Mouse (Mus musculus): ENCODE data around the gene Lsp1. TPM values are rescaled to one million over a fixed set of nuclear protein-coding genes. Genes with fewer than 3 reads are reported as not detected.

Gene Lsp1
- polyA plus RNA-seq, 1 experiment from 2014 or later: 156 TPM

DNA sequence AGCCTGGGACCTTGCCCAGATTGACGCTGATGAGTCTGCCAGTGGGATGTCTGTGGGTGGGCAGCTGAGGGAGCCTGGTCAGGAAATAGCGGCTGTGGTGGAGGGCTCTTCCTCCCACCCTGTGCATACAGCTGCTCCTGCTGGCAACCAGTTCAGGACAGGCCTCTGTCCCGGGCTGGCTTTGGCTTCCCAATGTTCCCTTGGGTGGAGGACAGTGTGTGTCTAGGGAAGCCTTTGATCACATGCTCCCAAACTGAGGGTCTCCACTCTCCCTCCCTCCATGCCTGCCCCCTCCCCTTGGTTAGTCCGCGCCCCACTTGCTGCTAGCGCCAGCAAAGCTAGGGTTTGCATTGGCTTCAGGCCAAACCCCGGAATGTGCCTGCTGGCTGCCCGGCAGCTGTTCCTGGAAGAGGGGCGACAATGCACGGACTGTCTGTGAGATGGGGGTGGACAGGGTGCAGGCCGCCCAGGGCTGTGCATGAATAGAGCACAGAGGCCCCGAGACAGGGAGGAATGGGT, 30.4 kb upstream of the Lsp1 start:
- Histone ChIP-seq H3K9ac (replicated peaks; ENCODE audit: low read length) (no peak overlapping the region), H3K36me3 (ENCODE audit: insufficient read depth, low read length) (no peaks in the 10 kb centered on the region), H3K4me1 (ENCODE audit: insufficient read depth, low read length) (peaks cover 45% of the 10 kb centered on the region), H3K27me3 (ENCODE audit: insufficient read depth, low read length) (no peaks in the 10 kb centered on the region), H3K4me3 (ENCODE audit: low read length) (no peak overlapping the region), H3K4me2 (replicated peaks; ENCODE audit: low read depth, low read length) (no peak overlapping the region), H3K9me3 (ENCODE audit: low read length) (no peaks in the 10 kb centered on the region), H3K27ac (ENCODE audit: low read length) (no peak overlapping the region)
- WGBS: 40% methylated on average over 12 of the region's 12 CpGs
- peak; percentile 35 for ATAC-seq (ENCODE audit: low FRiP score, low TSS enrichment)

DNA sequence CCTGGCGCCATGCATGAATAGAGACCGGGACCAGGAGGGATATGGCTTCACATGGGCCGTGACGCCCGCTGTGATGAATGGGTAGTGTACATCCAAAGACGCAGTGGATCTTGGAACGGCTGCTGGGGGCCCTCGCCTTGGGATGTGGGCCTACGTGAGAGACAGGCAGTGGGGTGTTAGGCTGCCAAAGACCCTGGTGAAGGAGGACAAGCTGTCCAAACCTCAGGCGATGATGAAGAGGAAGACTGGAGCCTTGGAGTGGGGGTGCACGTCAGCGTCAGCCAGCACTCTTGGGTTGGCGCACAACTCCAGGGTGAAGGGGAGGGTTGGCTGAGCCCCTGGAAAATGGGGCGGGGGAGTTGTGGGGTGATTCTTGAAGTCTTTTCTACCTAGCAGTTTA, 29.5 kb upstream of the Lsp1 start:
- no peak for ATAC-seq (ENCODE audit: low FRiP score, low TSS enrichment)
- no peak overlapping the region for H3K4me3 ChIP-seq (ENCODE audit: low read length)
- H3K9me3 ChIP-seq (ENCODE audit: low read length): no peaks in the 10 kb centered on the region
- no peak overlapping the region for H3K4me2 ChIP-seq (replicated peaks; ENCODE audit: low read depth, low read length)
- H3K9ac ChIP-seq (replicated peaks; ENCODE audit: low read length): no peak overlapping the region
- 83% methylated on average over 14 of the region's 14 CpGs for WGBS
- H3K27ac ChIP-seq (ENCODE audit: low read length): no peak overlapping the region
- H3K36me3 ChIP-seq (ENCODE audit: insufficient read depth, low read length): no peaks in the 10 kb centered on the region
- peaks cover 36% of the 10 kb centered on the region for H3K4me1 ChIP-seq (ENCODE audit: insufficient read depth, low read length)
- H3K27me3 ChIP-seq (ENCODE audit: insufficient read depth, low read length): no peaks in the 10 kb centered on the region

DNA sequence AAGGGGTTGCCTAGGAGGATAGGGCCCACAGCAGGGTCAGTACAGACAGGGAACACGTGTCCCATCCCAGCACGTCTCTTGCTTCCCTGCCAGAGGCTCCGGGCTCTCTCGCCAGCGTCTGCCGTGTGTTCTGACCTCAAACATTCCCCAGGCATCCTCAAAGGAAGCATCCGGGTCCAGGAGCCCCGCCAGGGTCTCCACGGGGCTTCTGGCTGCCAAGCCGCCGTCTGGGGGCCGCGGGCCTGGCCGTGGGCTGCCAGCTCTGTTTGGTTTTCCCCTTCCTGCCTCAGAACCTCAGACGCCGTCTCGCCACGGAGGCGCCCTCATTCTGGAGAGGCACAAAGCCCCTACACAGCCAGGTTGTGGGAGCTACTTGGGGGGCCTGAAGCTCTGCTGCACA, 27.0 kb upstream of the Lsp1 start:
- Histone ChIP-seq H3K9me3 (ENCODE audit: low read length) (no peaks in the 10 kb centered on the region), H3K4me2 (replicated peaks; ENCODE audit: low read depth, low read length) (no peak overlapping the region), H3K36me3 (ENCODE audit: insufficient read depth, low read length) (no peaks in the 10 kb centered on the region), H3K27ac (ENCODE audit: low read length) (0 out of 2 replicates have a peak overlapping the region, but pooled peaks have one; percentile 17), H3K4me1 (ENCODE audit: insufficient read depth, low read length) (peaks cover 33% of the 10 kb centered on the region), H3K4me3 (ENCODE audit: low read length) (no peak overlapping the region), H3K9ac (replicated peaks; ENCODE audit: low read length) (peak overlapping the region; percentile 32; the same call in 1 of the 2 replicates), H3K27me3 (ENCODE audit: insufficient read depth, low read length) (no peaks in the 10 kb centered on the region)
- 32% methylated on average over 19 of the region's 19 CpGs for WGBS
- no peak for ATAC-seq (ENCODE audit: low FRiP score, low TSS enrichment)

DNA sequence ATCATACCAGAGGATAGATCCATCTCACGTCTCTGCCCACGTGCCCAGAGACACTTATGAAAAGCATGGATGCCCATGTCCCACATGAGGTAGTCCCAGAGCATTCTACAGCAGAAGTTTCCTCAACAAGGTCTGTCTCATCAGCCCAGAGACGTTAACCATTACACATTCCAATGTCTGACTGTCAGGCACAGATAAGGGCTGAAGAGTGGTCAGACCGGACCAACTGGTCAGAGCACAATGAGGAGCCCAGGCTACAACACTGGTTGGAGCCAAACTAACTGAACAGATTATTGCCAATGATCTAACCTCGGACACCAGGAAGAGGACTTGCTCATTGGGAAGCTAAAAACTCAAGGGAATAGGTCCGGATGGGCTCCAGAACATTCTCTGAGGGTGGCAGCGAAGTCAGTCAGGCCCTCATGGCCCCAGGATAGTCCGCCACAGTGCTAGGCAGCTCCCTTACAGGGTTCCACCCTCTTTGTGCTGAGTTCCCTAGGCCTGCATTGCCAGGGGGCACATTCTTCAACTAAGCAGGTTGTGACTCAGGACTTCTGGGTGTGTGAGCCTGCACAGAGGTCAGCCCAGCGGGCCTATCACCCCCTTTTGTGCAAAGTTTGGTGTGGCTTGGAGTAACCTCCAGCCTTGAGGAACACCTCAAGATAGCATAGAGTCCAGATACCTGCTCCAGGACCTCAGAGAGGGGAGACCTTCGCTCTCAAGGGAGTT, 26.3 kb upstream of the Lsp1 start, which contains the start of gene Syt8:
Syt8 (plus strand) TSS at position 714 of the 729 bp plus-strand sequence.
- H3K4me3 ChIP-seq (ENCODE audit: low read length): no peak within 1 kb of the TSS
- WGBS: 80% methylated on average over 10 of the region's 10 CpGs
- no peaks in the 10 kb centered on the region for H3K27me3 ChIP-seq (ENCODE audit: insufficient read depth, low read length)
- H3K36me3 ChIP-seq (ENCODE audit: insufficient read depth, low read length): no peaks in the 10 kb centered on the region
- H3K9ac ChIP-seq (replicated peaks; ENCODE audit: low read length): peak within 1 kb of the TSS; percentile 32; the same call in 1 of the 2 replicates
- peak within 1 kb of the TSS; percentile 39; the same call in 1 of the 2 replicates for H3K27ac ChIP-seq (ENCODE audit: low read length)
- peaks cover 33% of the 10 kb centered on the region for H3K4me1 ChIP-seq (ENCODE audit: insufficient read depth, low read length)
- peak; percentile 28; the same call in 1 of the 2 replicates for ATAC-seq (ENCODE audit: low FRiP score, low TSS enrichment)
- no peak within 1 kb of the TSS for H3K4me2 ChIP-seq (replicated peaks; ENCODE audit: low read depth, low read length)
- H3K9me3 ChIP-seq (ENCODE audit: low read length): no peaks in the 10 kb centered on the region

DNA sequence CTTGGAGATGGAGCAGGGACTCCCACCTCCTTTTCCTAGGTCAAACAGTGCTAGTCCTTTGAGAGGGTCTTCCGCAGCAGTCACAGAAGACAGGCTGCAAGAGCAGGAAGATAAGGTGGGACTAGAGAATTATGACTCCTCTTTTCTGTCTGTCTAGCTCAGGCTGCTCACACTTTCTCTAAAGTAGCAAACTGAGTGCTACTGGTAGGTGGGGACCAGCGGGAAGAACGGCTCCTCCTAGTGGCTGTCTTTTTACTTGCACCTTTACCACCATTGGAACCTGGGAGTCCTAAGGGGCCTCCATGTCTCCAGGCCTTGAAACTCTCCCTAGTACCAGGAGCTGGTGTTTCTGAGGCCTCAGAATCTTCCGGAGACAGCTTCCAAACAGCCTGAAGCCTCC, 25.1 kb upstream of the Lsp1 start:
- ATAC-seq (ENCODE audit: low FRiP score, low TSS enrichment): no peak
- H3K9ac ChIP-seq (replicated peaks; ENCODE audit: low read length): 0 out of 2 replicates have a peak overlapping the region, but pooled peaks have one; percentile 9
- no peaks in the 10 kb centered on the region for H3K36me3 ChIP-seq (ENCODE audit: insufficient read depth, low read length)
- no peak overlapping the region for H3K4me2 ChIP-seq (replicated peaks; ENCODE audit: low read depth, low read length)
- no peak overlapping the region for H3K27ac ChIP-seq (ENCODE audit: low read length)
- H3K4me1 ChIP-seq (ENCODE audit: insufficient read depth, low read length): peaks cover 22% of the 10 kb centered on the region
- no peaks in the 10 kb centered on the region for H3K27me3 ChIP-seq (ENCODE audit: insufficient read depth, low read length)
- no peaks in the 10 kb centered on the region for H3K9me3 ChIP-seq (ENCODE audit: low read length)
- 25% methylated on average over 4 of the region's 4 CpGs for WGBS
- no peak overlapping the region for H3K4me3 ChIP-seq (ENCODE audit: low read length)

DNA sequence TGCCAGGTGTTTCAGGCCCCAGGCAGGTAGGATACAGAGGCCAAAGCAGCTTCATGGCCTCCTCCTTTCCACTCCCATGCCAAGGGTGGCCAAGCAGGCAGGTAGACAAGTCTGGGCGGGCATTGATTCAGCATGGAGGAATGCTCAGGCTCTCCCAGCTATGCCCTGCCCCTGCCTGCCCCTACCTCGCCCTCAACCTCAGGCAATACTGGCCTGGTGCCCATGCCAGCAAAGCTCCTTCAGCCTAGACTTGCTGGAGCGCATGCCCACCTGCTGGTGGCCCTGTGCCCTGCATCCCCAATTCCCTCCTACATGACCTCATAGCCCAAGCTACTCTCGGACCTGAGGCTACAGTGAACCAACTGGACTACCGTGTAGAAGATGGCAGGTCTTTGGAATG, 23.3 kb upstream of the Lsp1 start:
- Histone ChIP-seq H3K9ac (replicated peaks; ENCODE audit: low read length) (no peak overlapping the region), H3K36me3 (ENCODE audit: insufficient read depth, low read length) (no peaks in the 10 kb centered on the region), H3K4me2 (replicated peaks; ENCODE audit: low read depth, low read length) (no peak overlapping the region), H3K4me3 (ENCODE audit: low read length) (no peak overlapping the region), H3K9me3 (ENCODE audit: low read length) (no peaks in the 10 kb centered on the region), H3K27me3 (ENCODE audit: insufficient read depth, low read length) (no peaks in the 10 kb centered on the region), H3K27ac (ENCODE audit: low read length) (no peak overlapping the region), H3K4me1 (ENCODE audit: insufficient read depth, low read length) (peaks cover 32% of the 10 kb centered on the region)
- 73% methylated on average over 5 of the region's 5 CpGs for WGBS
- ATAC-seq (ENCODE audit: low FRiP score, low TSS enrichment): no peak

DNA sequence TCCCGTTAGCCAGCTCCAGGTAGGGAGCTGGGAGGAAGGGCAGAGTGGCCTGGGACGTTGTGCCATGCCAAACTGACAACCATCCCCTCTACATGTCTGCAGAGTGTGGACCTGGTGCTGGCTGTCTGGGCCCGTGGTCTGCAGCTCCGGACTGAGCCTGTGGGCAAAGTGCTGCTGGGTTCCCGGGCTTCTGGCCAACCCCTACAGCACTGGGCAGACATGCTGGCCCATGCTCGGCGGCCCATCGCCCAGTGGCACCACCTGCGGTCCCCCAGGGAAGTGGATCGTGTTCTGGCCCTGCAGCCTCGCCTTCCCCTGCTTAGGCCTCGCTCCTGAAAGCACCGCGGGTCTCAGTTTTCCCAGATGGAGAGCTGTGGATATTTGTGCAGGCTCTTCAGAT, 20.6 kb upstream of the Lsp1 start:
- Histone ChIP-seq H3K36me3 (ENCODE audit: insufficient read depth, low read length) (no peaks in the 10 kb centered on the region), H3K4me3 (ENCODE audit: low read length) (no peak overlapping the region), H3K9me3 (ENCODE audit: low read length) (no peaks in the 10 kb centered on the region), H3K9ac (replicated peaks; ENCODE audit: low read length) (no peak overlapping the region), H3K27me3 (ENCODE audit: insufficient read depth, low read length) (no peaks in the 10 kb centered on the region), H3K4me2 (replicated peaks; ENCODE audit: low read depth, low read length) (no peak overlapping the region), H3K27ac (ENCODE audit: low read length) (no peak overlapping the region), H3K4me1 (ENCODE audit: insufficient read depth, low read length) (peaks cover 19% of the 10 kb centered on the region)
- ATAC-seq (ENCODE audit: low FRiP score, low TSS enrichment): no peak
- WGBS: 85% methylated on average over 14 of the region's 14 CpGs

DNA sequence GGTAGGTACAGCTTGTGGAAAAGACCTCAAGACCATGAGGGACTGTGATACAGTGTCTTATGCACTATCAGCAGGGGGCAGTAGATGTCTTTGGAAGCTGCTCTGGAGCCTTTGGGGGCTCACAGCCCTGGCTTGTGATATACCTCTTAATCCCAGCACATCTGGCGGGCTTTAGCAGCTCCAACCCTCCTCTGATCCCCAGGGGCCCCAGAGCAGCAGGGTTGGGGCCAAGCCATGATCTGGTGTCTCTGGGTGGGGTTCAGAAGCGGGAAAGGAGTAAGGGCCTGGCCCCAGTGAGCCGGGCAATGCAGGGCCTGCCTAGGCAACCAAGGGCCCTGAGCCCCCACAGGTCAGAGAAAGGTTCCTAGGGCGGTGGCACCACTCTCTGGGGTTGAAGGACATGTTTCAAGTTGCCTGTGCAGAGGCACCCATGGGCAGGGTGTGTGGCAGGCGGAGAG, 19.9 kb upstream of the Lsp1 start:
- H3K4me2 ChIP-seq (replicated peaks; ENCODE audit: low read depth, low read length): no peak overlapping the region
- no peaks in the 10 kb centered on the region for H3K9me3 ChIP-seq (ENCODE audit: low read length)
- H3K4me3 ChIP-seq (ENCODE audit: low read length): no peak overlapping the region
- H3K9ac ChIP-seq (replicated peaks; ENCODE audit: low read length): peak overlapping the region; percentile 47
- no peaks in the 10 kb centered on the region for H3K27me3 ChIP-seq (ENCODE audit: insufficient read depth, low read length)
- peaks cover 19% of the 10 kb centered on the region for H3K4me1 ChIP-seq (ENCODE audit: insufficient read depth, low read length)
- H3K27ac ChIP-seq (ENCODE audit: low read length): 0 out of 2 replicates have a peak overlapping the region, but pooled peaks have one; percentile 25
- WGBS: 47% methylated on average over 5 of the region's 5 CpGs
- no peaks in the 10 kb centered on the region for H3K36me3 ChIP-seq (ENCODE audit: insufficient read depth, low read length)
- peak; percentile 84 for ATAC-seq (ENCODE audit: low FRiP score, low TSS enrichment)

DNA sequence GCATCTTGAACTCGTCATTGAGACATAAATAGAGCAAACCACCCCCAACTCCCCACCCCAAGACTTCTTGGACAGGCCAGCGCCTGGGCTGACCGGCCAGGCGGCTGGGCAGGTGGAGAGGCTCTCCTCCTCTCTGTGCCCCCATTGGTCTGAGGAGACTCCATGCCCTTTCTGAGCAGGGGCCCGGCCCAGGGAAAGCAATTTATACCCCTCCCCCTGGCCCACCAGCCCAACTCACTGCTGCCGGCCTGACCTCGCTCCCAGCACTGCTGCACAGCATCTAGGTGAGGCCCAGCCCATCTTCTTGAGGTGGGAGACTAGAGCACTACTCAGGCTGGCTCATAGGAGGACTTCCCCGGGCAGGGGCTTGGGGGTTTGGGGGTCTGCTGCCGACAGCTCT, 19.0 kb upstream of the Lsp1 start, which contains the start of gene Tnni2:
Tnni2 (plus strand) TSS at position 224 of the 400 bp plus-strand sequence.
- no peaks in the 10 kb centered on the region for H3K36me3 ChIP-seq (ENCODE audit: insufficient read depth, low read length)
- no peak for ATAC-seq (ENCODE audit: low FRiP score, low TSS enrichment)
- 0 out of 2 replicates have a peak within 1 kb of the TSS, but pooled peaks have one; percentile 25 for H3K27ac ChIP-seq (ENCODE audit: low read length)
- H3K27me3 ChIP-seq (ENCODE audit: insufficient read depth, low read length): no peaks in the 10 kb centered on the region
- no peak within 1 kb of the TSS for H3K4me2 ChIP-seq (replicated peaks; ENCODE audit: low read depth, low read length)
- H3K4me1 ChIP-seq (ENCODE audit: insufficient read depth, low read length): peaks cover 19% of the 10 kb centered on the region
- 75% methylated on average over 9 of the region's 9 CpGs for WGBS
- H3K9ac ChIP-seq (replicated peaks; ENCODE audit: low read length): peak within 1 kb of the TSS; percentile 47
- H3K4me3 ChIP-seq (ENCODE audit: low read length): no peak within 1 kb of the TSS
- no peaks in the 10 kb centered on the region for H3K9me3 ChIP-seq (ENCODE audit: low read length)
